Mouse (Mus musculus): ENCODE measurements at regions not wholly inside any gene's neighbourhood (a gene's known extent, or its start where the extent isn't known, plus 50 kb on each side); places are given as distances from the start of the nearest gene placed in this dataset.

DNA sequence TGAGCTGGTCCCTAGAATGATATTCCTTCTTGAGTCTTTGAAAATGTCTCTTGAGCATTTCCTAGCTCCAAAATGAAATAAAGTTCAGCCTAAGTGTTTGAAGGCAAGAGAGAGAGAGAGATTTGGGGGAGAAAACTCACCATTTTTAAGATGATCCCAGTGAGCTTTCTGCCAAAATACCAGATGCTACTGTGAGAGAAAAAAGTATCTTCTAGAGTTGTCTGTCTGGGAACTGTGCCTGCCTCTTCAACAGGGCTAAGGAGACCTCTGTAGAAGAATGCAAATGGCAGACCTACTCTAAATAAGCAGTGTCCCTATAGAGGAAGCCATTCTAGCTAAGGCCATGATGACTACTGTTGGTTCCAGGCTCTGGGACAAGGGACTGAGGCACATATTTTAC, 285.6 kb upstream of the Prickle1 start:
- DNase-seq (ENCODE audit: low read depth in 3 of 3, low spot score in 3 of 3) (no peak), ATAC-seq (ENCODE audit: insufficient read depth) (no peak)
- Histone ChIP-seq H3K4me1 (replicated peaks; ENCODE audit: control insufficient read depth in 2 of 2, insufficient read depth in 2 of 2, low read length in 1 of 2) (no peaks in the 10 kb centered on the region), H3K4me2 (ENCODE audit: low read depth) (no peak overlapping the region), H3K36me3 (replicated peaks; ENCODE audit: control insufficient read depth, insufficient read depth, low read depth) (no peaks in the 10 kb centered on the region), H3K27me3 (ENCODE audit: control insufficient read depth, insufficient read depth, low read length) (no peaks in the 10 kb centered on the region), H3K9ac (replicated peaks) (no peak overlapping the region), H3K4me3 (ENCODE audit: insufficient read depth in 1 of 2, low read depth in 2 of 2, low read length in 2 of 2) (no peak overlapping the region), H3K27ac (no peak overlapping the region), H3K9me3 (ENCODE audit: control insufficient read depth, low read length) (no peaks in the 10 kb centered on the region)
- TF ChIP-seq EP300 (IDR thresholded peaks at IDR 0.05; ENCODE audit: low read depth): no peak
- no peak for TF ChIP-seq CTCF (IDR thresholded peaks at IDR 0.05; ENCODE audit: low read depth)

DNA sequence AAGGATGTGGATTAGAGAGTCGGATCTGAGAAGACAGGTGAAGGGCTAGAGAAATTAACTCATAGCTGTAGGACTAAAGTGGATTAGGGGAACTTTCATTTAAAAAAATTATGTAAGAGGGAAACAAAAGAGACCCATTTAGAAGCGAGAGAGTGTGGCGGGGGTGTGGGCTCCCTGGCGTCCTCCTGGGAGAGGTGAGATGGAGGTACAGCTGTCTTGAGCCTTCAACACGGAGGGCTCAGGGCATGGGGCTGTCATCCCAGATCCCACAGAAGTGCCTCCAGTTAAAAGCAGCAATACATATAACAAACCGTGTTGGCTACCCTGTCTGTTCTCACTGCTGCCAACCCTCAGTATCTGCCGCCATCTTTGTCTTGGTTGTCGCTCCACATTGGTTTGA, 284.6 kb upstream of the Prickle1 start:
- Histone ChIP-seq H3K4me2 (ENCODE audit: low read depth) (no peak overlapping the region), H3K9me3 (ENCODE audit: control insufficient read depth, low read length) (no peaks in the 10 kb centered on the region), H3K4me1 (replicated peaks; ENCODE audit: control insufficient read depth in 2 of 2, insufficient read depth in 2 of 2, low read length in 1 of 2) (no peaks in the 10 kb centered on the region), H3K27ac (no peak overlapping the region), H3K9ac (replicated peaks) (no peak overlapping the region), H3K36me3 (replicated peaks; ENCODE audit: control insufficient read depth, insufficient read depth, low read depth) (no peaks in the 10 kb centered on the region), H3K4me3 (ENCODE audit: insufficient read depth in 1 of 2, low read depth in 2 of 2, low read length in 2 of 2) (no peak overlapping the region), H3K27me3 (ENCODE audit: control insufficient read depth, insufficient read depth, low read length) (no peaks in the 10 kb centered on the region)
- ATAC-seq (ENCODE audit: insufficient read depth) (no peak), DNase-seq (ENCODE audit: low read depth in 3 of 3, low spot score in 3 of 3) (no peak)
- 62% methylated on average over 8 of the region's 8 CpGs for whole genome bisulfite sequencing (ENCODE audit: insufficient replicate concordance)
- no peak for TF ChIP-seq CTCF (IDR thresholded peaks at IDR 0.05; ENCODE audit: low read depth)
- TF ChIP-seq EP300 (IDR thresholded peaks at IDR 0.05; ENCODE audit: low read depth): no peak

DNA sequence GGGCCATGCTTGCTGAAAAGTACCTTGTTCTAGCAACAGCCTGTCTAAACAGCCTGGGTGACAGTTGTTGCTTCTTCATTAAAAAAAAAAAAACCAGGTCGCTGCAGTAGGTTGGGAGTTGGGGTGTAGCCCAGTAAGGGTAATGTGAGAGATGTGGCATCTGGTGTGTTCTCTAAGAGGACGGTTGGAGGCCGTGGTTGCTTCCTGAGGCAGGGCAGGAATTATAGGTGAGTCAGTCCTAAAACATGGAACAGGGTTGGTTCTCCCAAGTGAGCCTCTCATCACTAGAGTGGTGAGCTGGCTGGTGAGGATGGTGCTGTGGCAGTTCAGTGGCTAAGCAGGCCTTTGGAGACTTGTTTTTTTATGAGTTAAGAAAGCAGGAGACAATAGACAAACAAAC, 283.3 kb upstream of the Prickle1 start:
- 64% methylated on average over 3 of the region's 3 CpGs for WGBS (ENCODE audit: insufficient replicate concordance)

DNA sequence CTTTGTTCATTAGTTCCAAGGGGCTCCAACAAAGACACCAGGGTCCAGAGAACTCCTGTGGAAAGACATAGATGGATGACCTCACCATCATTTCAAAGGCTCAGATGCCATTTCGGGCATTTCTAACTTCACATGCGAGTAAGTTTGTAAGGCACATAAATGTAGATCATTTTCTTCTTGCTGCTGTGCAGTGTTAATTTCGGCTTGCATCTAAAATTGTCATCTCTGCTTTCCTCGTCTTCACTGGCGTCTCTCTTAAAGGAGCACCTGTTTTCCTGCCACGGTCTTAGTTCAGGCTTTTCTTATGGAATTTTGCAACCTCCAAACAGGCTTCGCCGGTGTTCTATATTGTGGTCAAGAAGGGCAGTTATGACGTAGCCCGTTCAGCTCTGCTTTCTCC, 280.6 kb upstream of the Prickle1 start:
- Histone ChIP-seq H3K27ac (no peak overlapping the region), H3K4me2 (ENCODE audit: low read depth) (no peak overlapping the region), H3K9ac (replicated peaks) (no peak overlapping the region), H3K9me3 (ENCODE audit: control insufficient read depth, low read length) (no peaks in the 10 kb centered on the region), H3K27me3 (ENCODE audit: control insufficient read depth, insufficient read depth, low read length) (no peaks in the 10 kb centered on the region), H3K4me3 (ENCODE audit: insufficient read depth in 1 of 2, low read depth in 2 of 2, low read length in 2 of 2) (no peak overlapping the region), H3K36me3 (replicated peaks; ENCODE audit: control insufficient read depth, insufficient read depth, low read depth) (no peaks in the 10 kb centered on the region), H3K4me1 (replicated peaks; ENCODE audit: control insufficient read depth in 2 of 2, insufficient read depth in 2 of 2, low read length in 1 of 2) (no peaks in the 10 kb centered on the region)
- no peak for ATAC-seq (ENCODE audit: insufficient read depth)
- TF ChIP-seq EP300 (IDR thresholded peaks at IDR 0.05; ENCODE audit: low read depth) (no peak), CTCF (IDR thresholded peaks at IDR 0.05; ENCODE audit: low read depth) (no peak)
- no peak for DNase-seq (ENCODE audit: low read depth in 3 of 3, low spot score in 3 of 3)
- 69% methylated on average over 10 of the region's 10 CpGs for WGBS (ENCODE audit: insufficient replicate concordance)

More for the DNA sequence above, 283.3 kb upstream of the Prickle1 start:
- no peaks in the 10 kb centered on the region for H3K9me3 ChIP-seq (ENCODE audit: control insufficient read depth, low read length)
- H3K36me3 ChIP-seq (replicated peaks; ENCODE audit: control insufficient read depth, insufficient read depth, low read depth): no peaks in the 10 kb centered on the region
- ATAC-seq (ENCODE audit: insufficient read depth): no peak
- TF ChIP-seq CTCF (IDR thresholded peaks at IDR 0.05; ENCODE audit: low read depth) (no peak), EP300 (IDR thresholded peaks at IDR 0.05; ENCODE audit: low read depth) (no peak)
- no peak for DNase-seq (ENCODE audit: low read depth in 3 of 3, low spot score in 3 of 3)
- H3K4me3 ChIP-seq (ENCODE audit: insufficient read depth in 1 of 2, low read depth in 2 of 2, low read length in 2 of 2): no peak overlapping the region
- H3K27ac ChIP-seq: no peak overlapping the region
- no peaks in the 10 kb centered on the region for H3K27me3 ChIP-seq (ENCODE audit: control insufficient read depth, insufficient read depth, low read length)
- no peak overlapping the region for H3K9ac ChIP-seq (replicated peaks)
- no peaks in the 10 kb centered on the region for H3K4me1 ChIP-seq (replicated peaks; ENCODE audit: control insufficient read depth in 2 of 2, insufficient read depth in 2 of 2, low read length in 1 of 2)
- no peak overlapping the region for H3K4me2 ChIP-seq (ENCODE audit: low read depth)

DNA sequence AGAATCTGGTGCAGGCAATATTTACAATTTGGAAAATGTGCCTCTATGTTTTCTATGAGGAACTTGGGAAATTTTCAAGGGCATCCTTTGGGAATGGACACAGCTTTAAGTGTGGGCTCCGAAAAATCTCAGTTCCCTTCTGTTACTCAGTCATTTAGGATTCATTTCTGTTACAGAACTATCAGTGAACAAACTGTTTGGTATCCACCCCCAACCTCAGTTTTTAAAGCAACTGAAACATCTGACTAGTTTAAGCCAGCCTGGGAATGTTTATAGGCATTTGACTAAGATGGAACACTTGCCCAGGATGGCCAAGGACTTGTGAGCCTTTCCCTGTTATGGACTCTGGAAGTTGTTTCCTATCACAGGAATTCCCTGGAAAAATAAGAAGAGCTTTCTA, 280.0 kb upstream of the Prickle1 start:
- no peak for TF ChIP-seq EP300 (IDR thresholded peaks at IDR 0.05; ENCODE audit: low read depth)
- Histone ChIP-seq H3K36me3 (replicated peaks; ENCODE audit: control insufficient read depth, insufficient read depth, low read depth) (no peaks in the 10 kb centered on the region), H3K27me3 (ENCODE audit: control insufficient read depth, insufficient read depth, low read length) (no peaks in the 10 kb centered on the region), H3K9ac (replicated peaks) (no peak overlapping the region), H3K4me2 (ENCODE audit: low read depth) (no peak overlapping the region), H3K9me3 (ENCODE audit: control insufficient read depth, low read length) (no peaks in the 10 kb centered on the region), H3K27ac (no peak overlapping the region), H3K4me1 (replicated peaks; ENCODE audit: control insufficient read depth in 2 of 2, insufficient read depth in 2 of 2, low read length in 1 of 2) (no peaks in the 10 kb centered on the region), H3K4me3 (ENCODE audit: insufficient read depth in 1 of 2, low read depth in 2 of 2, low read length in 2 of 2) (no peak overlapping the region)
- no peak for DNase-seq (ENCODE audit: low read depth in 3 of 3, low spot score in 3 of 3)
- 52% methylated on average over 1 of the region's 1 CpGs for whole genome bisulfite sequencing (ENCODE audit: insufficient replicate concordance)
- ATAC-seq (ENCODE audit: insufficient read depth): no peak

DNA sequence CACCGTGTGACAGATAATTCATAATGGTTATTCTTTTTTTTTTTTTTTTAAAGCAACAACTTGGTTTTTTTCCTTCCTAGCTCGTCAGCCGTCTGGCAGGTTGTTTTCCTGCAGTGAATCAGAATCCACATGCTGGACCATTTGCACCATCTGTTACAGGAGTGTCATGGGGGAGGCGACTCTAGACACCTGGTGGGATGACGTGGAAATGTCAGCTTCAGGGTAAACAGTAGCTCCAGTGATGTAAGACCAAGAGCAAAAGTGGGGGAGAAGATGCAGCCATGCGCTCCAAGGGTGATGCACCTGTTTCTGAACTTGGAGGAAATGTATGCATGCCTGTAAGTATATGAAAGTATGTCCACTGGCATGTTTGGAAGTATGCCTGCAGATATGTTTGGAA, 278.5 kb upstream of the Prickle1 start:
- Histone ChIP-seq H3K27ac (no peak overlapping the region), H3K9ac (replicated peaks) (no peak overlapping the region), H3K9me3 (ENCODE audit: control insufficient read depth, low read length) (no peaks in the 10 kb centered on the region), H3K4me2 (ENCODE audit: low read depth) (no peak overlapping the region), H3K36me3 (replicated peaks; ENCODE audit: control insufficient read depth, insufficient read depth, low read depth) (no peaks in the 10 kb centered on the region), H3K4me1 (replicated peaks; ENCODE audit: control insufficient read depth in 2 of 2, insufficient read depth in 2 of 2, low read length in 1 of 2) (no peaks in the 10 kb centered on the region), H3K4me3 (ENCODE audit: insufficient read depth in 1 of 2, low read depth in 2 of 2, low read length in 2 of 2) (no peak overlapping the region), H3K27me3 (ENCODE audit: control insufficient read depth, insufficient read depth, low read length) (no peaks in the 10 kb centered on the region)
- 63% methylated on average over 6 of the region's 6 CpGs for WGBS (ENCODE audit: insufficient replicate concordance)
- TF ChIP-seq EP300 (IDR thresholded peaks at IDR 0.05; ENCODE audit: low read depth) (no peak), CTCF (IDR thresholded peaks at IDR 0.05; ENCODE audit: low read depth) (no peak)
- ATAC-seq (ENCODE audit: insufficient read depth): no peak
- no peak for DNase-seq (ENCODE audit: low read depth in 3 of 3, low spot score in 3 of 3)

All from liver, embryonic 14.5 days (tissue).